Mouse (Mus musculus): ENCODE results near the gene Plvap. TPM values are rescaled to one million over a fixed set of nuclear protein-coding genes. Genes with fewer than 3 reads are reported as not detected.

Gene Plvap
- polyA plus RNA-seq, 1 experiment from 2014 or later = 20.8 TPM

- H3K9ac ChIP-seq = no peak overlapping the region
- 91% methylated on average over 1 of the region's 1 CpGs for WGBS
- H3K9me3 ChIP-seq = no peaks in the 10 kb centered on the region
- ATAC-seq (ENCODE audit: low read depth) = no peak
- H3K4me2 ChIP-seq = 0 out of 2 replicates have a peak overlapping the region, but pooled peaks have one; percentile 44
- peaks cover 37% of the 10 kb centered on the region for H3K4me1 ChIP-seq (replicated peaks)
- H3K27me3 ChIP-seq = no peaks in the 10 kb centered on the region
- no peak overlapping the region for H3K27ac ChIP-seq (replicated peaks)
- H3K36me3 ChIP-seq = peaks cover 31% of the 10 kb centered on the region
- no peak overlapping the region for H3K4me3 ChIP-seq
These were observed 43.6 kb downstream of the Plvap start for GRCm38 (mm10) chr8:71468001-71468400.

DNA sequence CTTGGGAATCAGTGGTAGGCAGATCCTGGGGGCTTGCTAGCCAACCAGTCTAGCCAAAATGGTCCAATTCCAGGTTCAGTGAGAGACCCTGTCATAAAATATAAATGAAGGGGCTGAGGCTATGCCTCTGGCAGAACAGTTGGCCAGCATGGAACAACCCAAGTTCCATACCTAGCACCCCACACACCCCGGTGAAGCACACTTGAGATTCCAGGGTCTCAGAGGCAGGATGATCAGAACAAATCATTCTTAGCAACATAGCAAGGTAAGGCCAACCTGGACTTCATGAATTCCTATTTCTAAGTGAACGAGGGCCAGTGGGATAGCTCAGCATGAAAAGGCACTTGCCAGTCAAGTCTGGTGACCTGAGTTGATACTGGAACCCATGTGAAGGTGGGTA, 44.4 kb downstream of the Plvap start:
- Histone ChIP-seq H3K36me3 (peaks cover 23% of the 10 kb centered on the region), H3K4me2 (no peak overlapping the region), H3K9ac (no peak overlapping the region), H3K27ac (replicated peaks) (no peak overlapping the region), H3K4me3 (no peak overlapping the region), H3K9me3 (no peaks in the 10 kb centered on the region), H3K27me3 (no peaks in the 10 kb centered on the region), H3K4me1 (replicated peaks) (peaks cover 43% of the 10 kb centered on the region)
- ATAC-seq (ENCODE audit: low read depth) = no peak
- WGBS = 96% methylated on average over 2 of the region's 2 CpGs

DNA sequence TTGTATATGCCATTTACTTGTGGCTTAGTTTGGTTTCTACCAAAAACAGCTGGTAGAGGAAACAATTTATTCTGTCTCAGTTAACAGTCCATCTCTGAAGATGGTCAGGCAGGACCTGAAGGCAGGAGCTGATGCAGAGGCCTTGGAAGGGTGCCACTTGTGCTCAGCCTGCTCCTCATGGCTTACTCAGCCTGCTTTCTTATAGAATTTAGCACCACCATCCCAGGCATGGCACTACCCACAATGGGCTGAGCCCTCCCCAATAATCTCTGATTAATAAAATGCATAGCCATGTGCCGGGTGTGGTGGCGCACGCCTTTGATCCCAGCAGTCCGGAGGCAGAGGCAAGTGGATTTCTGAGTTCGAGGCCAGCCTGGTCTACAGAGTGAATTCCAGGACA, 45.4 kb downstream of the Plvap start:
- peaks cover 52% of the 10 kb centered on the region for H3K4me1 ChIP-seq (replicated peaks)
- H3K9ac ChIP-seq = no peak overlapping the region
- peak overlapping the region; percentile 91; the same call in 1 of the 2 replicates for H3K4me2 ChIP-seq

GRCm38 (mm10) chr8:71465733-71466132, 45.8 kb downstream of the Plvap start:
- peak overlapping the region; percentile 89 for H3K4me3 ChIP-seq
- peak overlapping the region; percentile 82 for H3K9ac ChIP-seq
- no peaks in the 10 kb centered on the region for H3K27me3 ChIP-seq
- 83% methylated on average over 8 of the region's 8 CpGs for WGBS
- no peaks in the 10 kb centered on the region for H3K9me3 ChIP-seq
- H3K4me1 ChIP-seq (replicated peaks) = peaks cover 52% of the 10 kb centered on the region
- peak overlapping the region; percentile 91 for H3K4me2 ChIP-seq
- no peak overlapping the region for H3K27ac ChIP-seq (replicated peaks)
- ATAC-seq (ENCODE audit: low read depth) = no peak
- H3K36me3 ChIP-seq = peaks cover 19% of the 10 kb centered on the region

More for the DNA sequence above, 45.4 kb downstream of the Plvap start:
- H3K4me3 ChIP-seq = 0 out of 2 replicates have a peak overlapping the region, but pooled peaks have one; percentile 89
- ATAC-seq (ENCODE audit: low read depth) = no peak
- no peaks in the 10 kb centered on the region for H3K9me3 ChIP-seq
- peaks cover 19% of the 10 kb centered on the region for H3K36me3 ChIP-seq
- no peak overlapping the region for H3K27ac ChIP-seq (replicated peaks)
- 94% methylated on average over 5 of the region's 5 CpGs for WGBS
- H3K27me3 ChIP-seq = no peaks in the 10 kb centered on the region

GRCm38 (mm10) chr8:71464513-71465500, 46.7 kb downstream of the Plvap start, which contains the start of gene Mrpl34:
Gene Mrpl34, plus strand, starts transcription at chr8:71464959.
- peak within 1 kb of the TSS; percentile 87 for H3K27ac ChIP-seq (replicated peaks)
- no peaks in the 10 kb centered on the region for H3K27me3 ChIP-seq
- no peaks in the 10 kb centered on the region for H3K9me3 ChIP-seq
- H3K36me3 ChIP-seq = peaks cover 28% of the 10 kb centered on the region
- H3K4me3 ChIP-seq = peak within 1 kb of the TSS; percentile 89
- peak within 1 kb of the TSS; percentile 91 for H3K4me2 ChIP-seq
- under 1% methylated on average over 59 of the region's 59 CpGs for WGBS
- peak within 1 kb of the TSS; percentile 93 for H3K9ac ChIP-seq
- peaks cover 50% of the 10 kb centered on the region for H3K4me1 ChIP-seq (replicated peaks)
- peak; percentile 70 for ATAC-seq (ENCODE audit: low read depth)

GRCm38 (mm10) chr8:71463188-71464033, 48.1 kb downstream of the Plvap start, which contains the start of gene Abhd8:
Gene Abhd8, minus strand, starts transcription at chr8:71463655.
- under 1% methylated on average over 53 of the region's 55 CpGs for WGBS
- no peaks in the 10 kb centered on the region for H3K27me3 ChIP-seq
- peaks cover 42% of the 10 kb centered on the region for H3K36me3 ChIP-seq
- H3K4me3 ChIP-seq = peak within 1 kb of the TSS; percentile 89
- H3K27ac ChIP-seq (replicated peaks) = peak within 1 kb of the TSS; percentile 87
- peaks cover 60% of the 10 kb centered on the region for H3K4me1 ChIP-seq (replicated peaks)
- ATAC-seq (ENCODE audit: low read depth) = peak; percentile 78
- no peaks in the 10 kb centered on the region for H3K9me3 ChIP-seq
- H3K4me2 ChIP-seq = peak within 1 kb of the TSS; percentile 91
- peak within 1 kb of the TSS; percentile 93 for H3K9ac ChIP-seq

DNA sequence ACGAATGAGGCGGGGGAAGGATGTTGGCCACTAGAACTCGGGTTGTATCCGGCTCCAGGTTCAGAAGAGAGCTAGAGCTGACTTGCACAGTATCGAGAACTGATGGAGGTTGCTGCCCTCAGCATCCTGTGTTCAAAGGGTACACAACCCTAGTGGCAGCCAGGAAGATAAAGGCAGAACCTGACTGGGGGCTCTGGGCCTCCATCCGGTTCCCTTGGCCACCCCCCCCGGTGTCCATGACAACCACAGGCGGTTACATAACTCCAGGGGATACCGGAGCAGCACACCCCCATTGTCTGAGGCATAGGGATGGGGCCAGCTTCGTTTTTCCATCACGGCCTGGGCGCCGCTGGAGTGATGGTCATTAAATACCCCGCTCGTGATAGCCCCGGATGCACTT, 48.8 kb downstream of the Plvap start:
- H3K27me3 ChIP-seq = no peaks in the 10 kb centered on the region
- H3K4me1 ChIP-seq (replicated peaks) = peaks cover 62% of the 10 kb centered on the region
- peak; percentile 2 for ATAC-seq (ENCODE audit: low read depth)
- WGBS = 5% methylated on average over 16 of the region's 16 CpGs
- peak overlapping the region; percentile 93 for H3K9ac ChIP-seq
- H3K4me2 ChIP-seq = peak overlapping the region; percentile 91
- H3K36me3 ChIP-seq = peaks cover 49% of the 10 kb centered on the region
- no peaks in the 10 kb centered on the region for H3K9me3 ChIP-seq
- H3K27ac ChIP-seq (replicated peaks) = peak overlapping the region; percentile 87
- H3K4me3 ChIP-seq = peak overlapping the region; percentile 89

GRCm38 (mm10) chr8:71462191-71462590, 49.4 kb downstream of the Plvap start:
- Histone ChIP-seq H3K36me3 (peaks cover 54% of the 10 kb centered on the region), H3K9ac (peak overlapping the region; percentile 93), H3K4me2 (peak overlapping the region; percentile 91), H3K4me3 (peak overlapping the region; percentile 89), H3K27me3 (no peaks in the 10 kb centered on the region), H3K9me3 (no peaks in the 10 kb centered on the region), H3K4me1 (replicated peaks) (peaks cover 62% of the 10 kb centered on the region), H3K27ac (replicated peaks) (0 out of 2 replicates have a peak overlapping the region, but pooled peaks have one; percentile 87)
- WGBS = 73% methylated on average over 4 of the region's 4 CpGs
- ATAC-seq (ENCODE audit: low read depth) = no peak

GRCm38 (mm10) chr8:71461152-71461840, 50.3 kb downstream of the Plvap start:
- Histone ChIP-seq H3K4me1 (replicated peaks) (peaks cover 62% of the 10 kb centered on the region), H3K4me3 (peak overlapping the region; percentile 89; the same call in 1 of the 2 replicates), H3K27ac (replicated peaks) (no peak overlapping the region), H3K4me2 (peak overlapping the region; percentile 91), H3K9ac (0 out of 2 replicates have a peak overlapping the region, but pooled peaks have one; percentile 93), H3K9me3 (no peaks in the 10 kb centered on the region), H3K36me3 (peaks cover 59% of the 10 kb centered on the region), H3K27me3 (no peaks in the 10 kb centered on the region)
- 81% methylated on average over 39 of the region's 47 CpGs for WGBS
- ATAC-seq (ENCODE audit: low read depth) = no peak

- H3K4me3 ChIP-seq = no peak overlapping the region
- no peaks in the 10 kb centered on the region for H3K27me3 ChIP-seq
- H3K4me1 ChIP-seq (replicated peaks) = peaks cover 58% of the 10 kb centered on the region
- H3K27ac ChIP-seq (replicated peaks) = no peak overlapping the region
- peaks cover 55% of the 10 kb centered on the region for H3K36me3 ChIP-seq
- 96% methylated on average over 6 of the region's 6 CpGs for WGBS
- no peak overlapping the region for H3K4me2 ChIP-seq
- no peaks in the 10 kb centered on the region for H3K9me3 ChIP-seq
- ATAC-seq (ENCODE audit: low read depth) = no peak
- no peak overlapping the region for H3K9ac ChIP-seq
These were observed 50.8 kb downstream of the Plvap start for GRCm38 (mm10) chr8:71460716-71461115.

- Histone ChIP-seq H3K9ac (no peak overlapping the region), H3K9me3 (no peaks in the 10 kb centered on the region), H3K36me3 (peaks cover 55% of the 10 kb centered on the region), H3K4me3 (no peak overlapping the region), H3K27ac (replicated peaks) (no peak overlapping the region), H3K4me1 (replicated peaks) (peaks cover 42% of the 10 kb centered on the region), H3K27me3 (no peaks in the 10 kb centered on the region), H3K4me2 (no peak overlapping the region)
- 82% methylated on average over 20 of the region's 20 CpGs for WGBS
- no peak for ATAC-seq (ENCODE audit: low read depth)
These were observed 53.8 kb downstream of the Plvap start for GRCm38 (mm10) chr8:71457659-71458270.
